Mouse (Mus musculus): ENCODE results near the gene Fos. TPM values are rescaled to one million over a fixed set of nuclear protein-coding genes. Genes with fewer than 3 reads are reported as not detected.

The Fos gene
- total RNA-seq, 2 experiments from 2014 or later = 4.3 to 5.0 TPM

- no peak for DNase-seq
- intact Hi-C loops (cut with DNase I) = no loop called here
These were observed 16.7 kb upstream of the Fos start for GRCm38 (mm10) chr12:85456966-85457505.

DNA sequence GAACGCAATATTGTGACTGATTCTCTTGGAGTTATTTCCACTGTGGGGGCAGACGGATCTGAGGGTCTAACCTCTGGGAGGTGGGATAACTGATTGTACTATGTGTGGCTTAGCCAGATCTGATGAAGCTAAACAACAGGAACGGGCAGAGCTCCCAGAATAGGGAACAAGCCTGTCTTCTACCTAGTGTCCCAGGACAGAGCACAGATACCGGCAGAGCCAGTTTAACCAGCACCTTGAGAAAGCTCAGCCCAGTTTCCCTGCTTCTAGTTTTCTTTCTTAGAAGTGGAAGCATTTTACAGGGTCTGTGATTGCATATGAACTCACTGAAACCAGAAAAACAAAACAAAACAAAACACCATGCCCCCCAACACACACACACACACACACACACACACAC is 13.9 kb upstream of the Fos start:
- DNase-seq = no peak
- intact Hi-C loops (cut with DNase I) = no loop called here

- intact Hi-C loops (cut with DNase I) = no loop called here
- no peak for DNase-seq
These were observed 11.6 kb upstream of the Fos start for GRCm38 (mm10) chr12:85461913-85462663.

- intact Hi-C loops (cut with DNase I) = no loop called here
- no peak for DNase-seq
These were observed 10.9 kb upstream of the Fos start for GRCm38 (mm10) chr12:85462802-85463201.

DNA sequence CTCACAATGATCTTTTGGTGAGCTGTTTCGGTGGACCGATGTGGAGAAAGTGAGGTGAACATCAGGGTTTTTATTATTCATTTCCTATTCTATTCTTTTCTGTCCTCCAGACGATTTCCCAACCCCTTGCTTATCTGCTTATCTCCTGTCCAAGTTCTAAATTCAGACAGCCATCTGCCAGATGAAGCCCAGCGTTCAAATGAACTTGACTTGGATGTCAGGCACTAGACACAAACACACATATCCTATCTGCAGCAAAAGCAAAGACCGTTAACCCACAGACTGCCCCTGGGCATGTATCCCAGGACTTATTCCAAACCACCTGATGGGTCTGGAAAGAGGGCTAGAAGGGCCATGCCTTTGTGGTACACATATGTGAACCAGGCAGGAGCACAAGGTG is 9.3 kb upstream of the Fos start:
- no peak for DNase-seq
- intact Hi-C loops (cut with DNase I) = no loop called here

DNA sequence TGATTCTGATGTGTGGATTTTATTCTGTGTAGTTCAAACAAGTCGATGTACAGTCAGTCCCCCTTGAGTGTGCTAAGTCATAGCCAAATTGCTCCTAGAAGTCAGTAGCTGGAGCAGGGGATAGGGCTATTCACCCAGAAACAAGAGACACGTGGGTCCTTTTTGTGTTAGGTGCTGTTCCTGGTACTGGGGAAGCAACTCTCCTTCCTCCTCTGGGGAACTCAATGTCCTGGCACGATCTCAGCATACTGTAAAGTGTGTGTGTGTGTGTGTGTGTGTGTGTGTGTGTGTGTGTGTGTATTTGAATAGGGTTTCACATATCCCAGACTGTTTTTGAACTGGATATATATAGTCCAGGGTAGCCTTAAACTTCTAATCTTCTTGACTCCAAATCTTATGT is 8.8 kb upstream of the Fos start:
- DNase-seq = peak in 1 of 2 experiments; percentile 29
- intact Hi-C loops (cut with DNase I) = no loop called here

DNA sequence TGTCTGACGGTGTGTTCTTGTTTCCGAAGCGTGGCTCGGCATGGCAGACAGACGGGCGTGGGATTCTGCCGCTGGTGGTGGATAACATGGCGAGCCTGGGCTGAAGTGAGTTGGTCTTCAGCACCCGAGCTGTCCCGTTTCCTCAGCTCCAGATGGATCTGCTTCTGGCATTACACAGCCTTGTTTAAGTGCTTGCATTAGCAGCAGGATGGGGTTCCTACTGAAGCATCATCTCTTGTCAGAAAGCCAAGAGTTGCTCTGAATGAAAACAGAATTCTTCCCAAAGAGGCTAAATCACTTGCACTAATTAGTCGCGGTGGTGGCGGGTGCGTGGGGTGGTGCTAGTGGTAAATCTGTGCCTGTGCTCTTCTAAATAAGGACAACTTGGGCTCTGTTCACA is 5.8 kb upstream of the Fos start:
- intact Hi-C loops (cut with DNase I) = no loop called here
- DNase-seq = no peak

DNA sequence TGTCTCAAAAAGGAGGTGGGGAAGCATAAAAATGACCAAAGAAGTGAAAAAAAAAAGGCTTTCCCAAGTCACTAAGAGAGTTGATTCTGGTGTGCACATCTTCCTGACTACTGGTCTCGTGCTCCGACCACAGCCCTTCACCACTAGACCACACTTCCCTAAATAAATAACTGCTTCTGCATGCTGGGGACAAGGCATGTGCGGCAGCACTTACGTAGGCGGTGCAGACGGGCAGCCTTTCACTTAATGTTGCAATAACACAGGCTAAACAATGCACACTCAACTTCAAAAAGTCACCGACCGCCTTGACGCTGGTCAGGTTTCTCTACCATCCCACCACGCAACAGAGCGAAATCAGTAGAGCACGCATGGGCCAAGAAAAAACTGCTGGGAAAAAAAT is 5.0 kb upstream of the Fos start:
- intact Hi-C loops (cut with DNase I) = no loop called here
- DNase-seq = peak in 1 of 2 experiments; percentile 29

- intact Hi-C loops (cut with DNase I) = loop anchor here (5.0 kb wide), 1 partner anchor 35 kb away; no protein-coding TSS in a partner anchor
These were observed 1.6 kb upstream of the Fos start for GRCm38 (mm10) chr12:85471920-85472655.

GRCm38 (mm10) chr12:85472656-85473410 is 857 bp upstream of the Fos start:
- intact Hi-C loops (cut with DNase I) = loop anchor here (5.0 kb wide), 1 partner anchor 36 kb away; no protein-coding TSS in a partner anchor
- no peak for DNase-seq

More at GRCm38 (mm10) chr12:85471920-85472655, 1.6 kb upstream of the Fos start:
- DNase-seq = peak; percentile 85 to 89

- intact Hi-C loops (cut with DNase I) = loop anchor here (1.0 to 5.0 kb wide), 2 partner anchors 19 to 37 kb away; no protein-coding TSS in a partner anchor
- peak; percentile 54 to 63 for DNase-seq
These were observed 875 bp downstream of the Fos start for GRCm38 (mm10) chr12:85474298-85475231.

DNA sequence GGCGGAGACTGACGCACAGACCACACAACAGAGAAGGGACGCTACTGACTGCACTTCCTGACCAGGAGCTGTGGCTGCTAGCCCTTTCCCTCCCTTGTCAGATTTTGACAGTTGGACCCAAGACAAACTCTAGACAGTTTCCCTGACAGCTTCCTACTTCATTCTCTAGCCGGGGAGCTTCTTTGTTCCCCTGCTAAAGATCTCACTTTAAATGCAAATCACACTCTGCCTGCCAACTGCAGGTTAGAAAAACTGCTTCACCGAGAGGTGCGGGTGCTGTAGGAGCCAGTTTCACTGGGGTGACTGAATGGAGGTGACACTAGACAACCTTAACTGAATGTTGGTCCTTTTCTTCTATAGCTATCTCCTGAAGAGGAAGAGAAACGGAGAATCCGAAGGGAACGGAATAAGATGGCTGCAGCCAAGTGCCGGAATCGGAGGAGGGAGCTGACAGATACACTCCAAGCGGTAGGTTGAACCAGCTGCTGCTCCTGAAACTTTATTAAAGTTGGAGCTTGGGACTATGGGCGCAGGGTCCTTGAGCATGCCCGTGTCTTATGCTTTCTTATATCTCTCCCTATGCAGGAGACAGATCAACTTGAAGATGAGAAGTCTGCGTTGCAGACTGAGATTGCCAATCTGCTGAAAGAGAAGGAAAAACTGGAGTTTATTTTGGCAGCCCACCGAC is 1.7 kb downstream of the Fos start:
- intact Hi-C loops (cut with DNase I) = no loop called here
- DNase-seq = no peak

- DNase-seq = no peak
- intact Hi-C loops (cut with DNase I) = no loop called here
These were observed 2.5 kb downstream of the Fos start for GRCm38 (mm10) chr12:85475920-85476828.

- intact Hi-C loops (cut with DNase I) = no loop called here
- no peak for DNase-seq
These were observed 3.5 kb downstream of the Fos start for GRCm38 (mm10) chr12:85477219-85477618.

DNA sequence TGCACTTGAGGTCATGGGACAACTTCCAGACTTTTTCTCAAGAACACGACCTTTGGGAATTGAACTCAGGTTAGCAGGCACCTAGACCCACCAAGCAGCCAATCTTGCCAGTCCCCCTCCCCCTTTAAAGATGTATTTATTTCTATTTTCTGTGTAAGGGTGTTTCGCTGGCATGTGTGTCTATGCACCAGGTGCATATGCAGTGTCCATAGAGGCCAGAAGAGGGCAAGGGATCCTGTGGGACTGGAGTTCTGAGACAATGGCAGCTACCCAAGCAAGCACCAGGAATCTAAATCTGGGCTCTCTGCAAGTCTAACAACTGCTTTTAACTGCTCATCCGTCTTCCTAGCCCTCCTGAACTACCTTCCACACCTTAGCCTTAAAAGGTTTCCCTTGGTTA is 4.1 kb downstream of the Fos start:
- intact Hi-C loops (cut with DNase I) = no loop called here
- DNase-seq = no peak

DNA sequence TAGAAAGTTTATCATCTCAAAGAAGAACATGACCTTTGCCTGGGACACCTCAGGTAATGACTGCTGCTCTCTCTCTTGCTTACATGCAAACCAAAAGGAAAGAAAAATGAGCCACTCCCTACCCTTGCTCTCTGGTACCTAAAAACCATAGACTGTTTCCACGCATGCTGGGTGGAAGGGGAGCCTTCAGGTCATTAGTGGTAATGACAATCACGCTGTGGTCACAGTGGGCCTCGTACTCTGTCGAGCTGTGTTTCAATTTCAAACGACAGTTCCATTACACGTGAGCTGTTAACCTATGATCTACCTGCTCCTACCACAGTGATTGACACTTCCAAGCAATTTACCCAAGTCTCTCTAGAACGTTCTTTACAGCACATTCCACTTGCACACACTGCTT is 5.0 kb downstream of the Fos start:
- intact Hi-C loops (cut with DNase I) = no loop called here

GRCm38 (mm10) chr12:85479190-85479589 is 5.5 kb downstream of the Fos start:
- intact Hi-C loops (cut with DNase I) = no loop called here
- DNase-seq = no peak

More for the DNA sequence above, 5.0 kb downstream of the Fos start:
- DNase-seq = no peak

GRCm38 (mm10) chr12:85483155-85483554 is 9.5 kb downstream of the Fos start:
- intact Hi-C loops (cut with DNase I) = loop anchor here (10.0 kb wide), 2 partner anchors 108 to 348 kb away; partner anchors contain the start of gene Tmed10
- DNase-seq = no peak
